Mouse (Mus musculus): Measurements from ENCODE around the gene Stard10. TPM values are rescaled to one million over a fixed set of nuclear protein-coding genes. Genes with fewer than 3 reads are reported as not detected.

Gene Stard10
- polyA plus RNA-seq, 1 experiment from 2014 or later = 25.0 TPM

- no peak for ATAC-seq (replicated peaks; ENCODE audit: insufficient number of reproducible peaks, insufficient read depth, low FRiP score, low read depth)
- H3K4me2 ChIP-seq = peak overlapping the region; percentile 92
Measured at GRCm38 (mm10) chr7:101302691-101303090, 14.2 kb upstream of the Stard10 start.

GRCm38 (mm10) chr7:101306841-101307240 lies 10.0 kb upstream of the Stard10 start:
- 19% methylated on average over 2 of the region's 2 CpGs for WGBS
- Histone ChIP-seq H3K4me3 (no peak overlapping the region), H3K9me3 (replicated peaks) (no peaks in the 10 kb centered on the region), H3K4me1 (replicated peaks) (peaks cover 8% of the 10 kb centered on the region), H3K27ac (no peak overlapping the region), H3K4me2 (no peak overlapping the region), H3K27me3 (no peaks in the 10 kb centered on the region), H3K9ac (no peak overlapping the region), H3K36me3 (no peaks in the 10 kb centered on the region)
- no peak for ATAC-seq (replicated peaks; ENCODE audit: insufficient number of reproducible peaks, insufficient read depth, low FRiP score, low read depth)

More at GRCm38 (mm10) chr7:101302691-101303090, 14.2 kb upstream of the Stard10 start:
- Histone ChIP-seq H3K9me3 (replicated peaks) (no peaks in the 10 kb centered on the region), H3K36me3 (no peaks in the 10 kb centered on the region), H3K27me3 (0 out of 2 replicates have a peak, but pooled peaks cover 6% of the 10 kb centered on the region), H3K9ac (peak overlapping the region; percentile 87; the same call in 1 of the 2 replicates), H3K4me3 (peak overlapping the region; percentile 81), H3K27ac (peak overlapping the region; percentile 90), H3K4me1 (replicated peaks) (peaks cover 26% of the 10 kb centered on the region)
- 25% methylated on average over 7 of the region's 7 CpGs for WGBS

- Histone ChIP-seq H3K4me2 (peak overlapping the region; percentile 71), H3K27ac (peak overlapping the region; percentile 100), H3K27me3 (no peaks in the 10 kb centered on the region), H3K4me3 (peak overlapping the region; percentile 73), H3K9me3 (replicated peaks) (no peaks in the 10 kb centered on the region), H3K9ac (peak overlapping the region; percentile 80), H3K4me1 (replicated peaks) (peaks cover 11% of the 10 kb centered on the region), H3K36me3 (no peaks in the 10 kb centered on the region)
- ATAC-seq (replicated peaks; ENCODE audit: insufficient number of reproducible peaks, insufficient read depth, low FRiP score, low read depth) = no peak
- 36% methylated on average over 5 of the region's 5 CpGs for WGBS
Measured at GRCm38 (mm10) chr7:101309985-101310326, 6.9 kb upstream of the Stard10 start.

GRCm38 (mm10) chr7:101310327-101311028 lies 6.4 kb upstream of the Stard10 start:
- peaks cover 11% of the 10 kb centered on the region for H3K4me1 ChIP-seq (replicated peaks)
- H3K4me3 ChIP-seq = peak overlapping the region; percentile 73
- H3K27me3 ChIP-seq = no peaks in the 10 kb centered on the region
- WGBS = under 1% methylated on average over 43 of the region's 43 CpGs
- peak overlapping the region; percentile 71 for H3K4me2 ChIP-seq
- no peaks in the 10 kb centered on the region for H3K36me3 ChIP-seq
- H3K9me3 ChIP-seq (replicated peaks) = no peaks in the 10 kb centered on the region
- peak; percentile 94 for ATAC-seq (replicated peaks; ENCODE audit: insufficient number of reproducible peaks, insufficient read depth, low FRiP score, low read depth)
- H3K9ac ChIP-seq = peak overlapping the region; percentile 80
- peak overlapping the region; percentile 100 for H3K27ac ChIP-seq

GRCm38 (mm10) chr7:101311061-101311460 lies 5.8 kb upstream of the Stard10 start:
- H3K36me3 ChIP-seq = no peaks in the 10 kb centered on the region
- no peaks in the 10 kb centered on the region for H3K9me3 ChIP-seq (replicated peaks)
- H3K4me1 ChIP-seq (replicated peaks) = peaks cover 11% of the 10 kb centered on the region
- 30% methylated on average over 2 of the region's 2 CpGs for WGBS
- H3K9ac ChIP-seq = no peak overlapping the region
- no peaks in the 10 kb centered on the region for H3K27me3 ChIP-seq
- peak overlapping the region; percentile 71 for H3K4me2 ChIP-seq
- H3K27ac ChIP-seq = peak overlapping the region; percentile 100
- ATAC-seq (replicated peaks; ENCODE audit: insufficient number of reproducible peaks, insufficient read depth, low FRiP score, low read depth) = no peak
- H3K4me3 ChIP-seq = peak overlapping the region; percentile 73

GRCm38 (mm10) chr7:101313033-101313432 lies 3.9 kb upstream of the Stard10 start:
- H3K9me3 ChIP-seq (replicated peaks) = no peaks in the 10 kb centered on the region
- no peak overlapping the region for H3K9ac ChIP-seq
- no peak for ATAC-seq (replicated peaks; ENCODE audit: insufficient number of reproducible peaks, insufficient read depth, low FRiP score, low read depth)
- no peak overlapping the region for H3K27ac ChIP-seq
- H3K4me1 ChIP-seq (replicated peaks) = peaks cover 18% of the 10 kb centered on the region
- H3K4me2 ChIP-seq = no peak overlapping the region
- no peaks in the 10 kb centered on the region for H3K36me3 ChIP-seq
- no peak overlapping the region for H3K4me3 ChIP-seq
- 76% methylated on average over 3 of the region's 3 CpGs for WGBS
- no peaks in the 10 kb centered on the region for H3K27me3 ChIP-seq

GRCm38 (mm10) chr7:101314396-101314795 lies 2.5 kb upstream of the Stard10 start:
- no peak for ATAC-seq (replicated peaks; ENCODE audit: insufficient number of reproducible peaks, insufficient read depth, low FRiP score, low read depth)
- WGBS = 39% methylated on average over 5 of the region's 5 CpGs
- H3K4me2 ChIP-seq = no peak overlapping the region
- no peaks in the 10 kb centered on the region for H3K27me3 ChIP-seq
- H3K9me3 ChIP-seq (replicated peaks) = no peaks in the 10 kb centered on the region
- H3K27ac ChIP-seq = 0 out of 2 replicates have a peak overlapping the region, but pooled peaks have one; percentile 9
- H3K9ac ChIP-seq = no peak overlapping the region
- H3K36me3 ChIP-seq = no peaks in the 10 kb centered on the region
- H3K4me3 ChIP-seq = no peak overlapping the region
- peaks cover 28% of the 10 kb centered on the region for H3K4me1 ChIP-seq (replicated peaks)

GRCm38 (mm10) chr7:101315699-101316098 lies 1.2 kb upstream of the Stard10 start:
- no peak overlapping the region for H3K4me2 ChIP-seq
- no peaks in the 10 kb centered on the region for H3K9me3 ChIP-seq (replicated peaks)
- no peak overlapping the region for H3K27ac ChIP-seq
- no peak for ATAC-seq (replicated peaks; ENCODE audit: insufficient number of reproducible peaks, insufficient read depth, low FRiP score, low read depth)
- H3K9ac ChIP-seq = no peak overlapping the region
- no peaks in the 10 kb centered on the region for H3K36me3 ChIP-seq
- H3K27me3 ChIP-seq = peaks cover 3% of the 10 kb centered on the region; the same call in 1 of the 2 replicates
- no peak overlapping the region for H3K4me3 ChIP-seq
- H3K4me1 ChIP-seq (replicated peaks) = peaks cover 41% of the 10 kb centered on the region

- WGBS = 45% methylated on average over 6 of the region's 6 CpGs
- ATAC-seq (replicated peaks; ENCODE audit: insufficient number of reproducible peaks, insufficient read depth, low FRiP score, low read depth) = no peak
- no peak overlapping the region for H3K27ac ChIP-seq
- no peak overlapping the region for H3K9ac ChIP-seq
- H3K36me3 ChIP-seq = no peaks in the 10 kb centered on the region
- peaks cover 3% of the 10 kb centered on the region; the same call in 1 of the 2 replicates for H3K27me3 ChIP-seq
- H3K4me2 ChIP-seq = no peak overlapping the region
- peaks cover 44% of the 10 kb centered on the region for H3K4me1 ChIP-seq (replicated peaks)
- H3K4me3 ChIP-seq = no peak overlapping the region
- no peaks in the 10 kb centered on the region for H3K9me3 ChIP-seq (replicated peaks)
Measured at GRCm38 (mm10) chr7:101316591-101317001, 290 bp upstream of the Stard10 start.

GRCm38 (mm10) chr7:101318848-101319247 lies 2.0 kb downstream of the Stard10 start:
- no peaks in the 10 kb centered on the region for H3K9me3 ChIP-seq (replicated peaks)
- peak overlapping the region; percentile 8 for H3K4me2 ChIP-seq
- WGBS = 31% methylated on average over 4 of the region's 4 CpGs
- H3K9ac ChIP-seq = no peak overlapping the region
- peaks cover 59% of the 10 kb centered on the region for H3K4me1 ChIP-seq (replicated peaks)
- no peak overlapping the region for H3K4me3 ChIP-seq
- ATAC-seq (replicated peaks; ENCODE audit: insufficient number of reproducible peaks, insufficient read depth, low FRiP score, low read depth) = 0 out of 2 replicates have a peak, but pooled peaks have one; percentile 43
- H3K36me3 ChIP-seq = no peaks in the 10 kb centered on the region
- H3K27me3 ChIP-seq = peaks cover 8% of the 10 kb centered on the region; the same call in 1 of the 2 replicates
- H3K27ac ChIP-seq = peak overlapping the region; percentile 41

- no peak overlapping the region for H3K4me3 ChIP-seq
- H3K27ac ChIP-seq = no peak overlapping the region
- no peak overlapping the region for H3K4me2 ChIP-seq
- H3K36me3 ChIP-seq = no peaks in the 10 kb centered on the region
- ATAC-seq (replicated peaks; ENCODE audit: insufficient number of reproducible peaks, insufficient read depth, low FRiP score, low read depth) = no peak
- H3K4me1 ChIP-seq (replicated peaks) = peaks cover 51% of the 10 kb centered on the region
- WGBS = 88% methylated on average over 1 of the region's 1 CpGs
- H3K27me3 ChIP-seq = peaks cover 8% of the 10 kb centered on the region; the same call in 1 of the 2 replicates
- no peak overlapping the region for H3K9ac ChIP-seq
- H3K9me3 ChIP-seq (replicated peaks) = no peaks in the 10 kb centered on the region
Measured at GRCm38 (mm10) chr7:101319796-101320195, 2.9 kb downstream of the Stard10 start.
